Mouse (Mus musculus) embryonic facial prominence, embryonic 15.5 days (tissue): ENCODE measurements around the gene Thnsl2. TPM values are rescaled to one million over a fixed set of nuclear protein-coding genes. Genes with fewer than 3 reads are reported as not detected.
A peak's percentile ranks its signal among the peaks of the same experiment; 100 is the strongest.

Source experiments
- ATAC-seq: fragments of 200-750 bp; cut with Nextera tagmentation; 2 replicates; pipeline ENCODE4 v1.8.0; 2017; ENCODE audit warnings: low read depth, moderate TSS enrichment; ENCODE audit not compliant: insufficient number of reproducible peaks, low FRiP score, low TSS enrichment
- H3K27ac ChIP-seq: fragments of 300-500 bp; sonication (generic); replicated peaks from 2 replicates; pipeline ENCODE4 v1.5.1; 2015; ENCODE audit warnings: mild to moderate bottlenecking, inconsistent platforms
- H3K27me3 ChIP-seq: fragments of 300-500 bp; sonication (generic); 2 replicates; pipeline ENCODE4 v1.6.1; 2015; ENCODE audit warnings: inconsistent platforms
- H3K36me3 ChIP-seq: fragments of 300-500 bp; sonication (generic); 2 replicates; pipeline ENCODE4 v1.6.1; 2015; ENCODE audit warnings: mild to moderate bottlenecking, inconsistent platforms
- H3K4me1 ChIP-seq: fragments of 300-500 bp; sonication (generic); 2 replicates; pipeline ENCODE4 v1.6.1; 2015; ENCODE audit warnings: inconsistent platforms
- H3K4me2 ChIP-seq: fragments of 300-500 bp; sonication (generic); replicated peaks from 2 replicates; pipeline ENCODE4 v1.6.1; 2015; ENCODE audit warnings: mild to moderate bottlenecking, inconsistent platforms
- H3K4me3 ChIP-seq: fragments of 300-500 bp; sonication (generic); replicated peaks from 2 replicates; pipeline ENCODE4 v1.5.1; 2015; ENCODE audit warnings: mild to moderate bottlenecking, inconsistent platforms
- H3K9ac ChIP-seq: fragments of 300-500 bp; sonication (generic); 2 replicates; pipeline ENCODE4 v1.6.1; 2015; ENCODE audit warnings: inconsistent platforms
- H3K9me3 ChIP-seq: fragments of 300-500 bp; sonication (generic); replicated peaks from 2 replicates; pipeline ENCODE4 v1.6.1; 2016; ENCODE audit warnings: inconsistent platforms
- WGBS: fragments of 180-500 bp; shearing (Covaris S2); methylation state at CpG from one replicate; pipeline ENCODE4 v1.1.7; 2015; 5-methylcytosine and 5-hydroxymethylcytosine counted together
- polyA plus RNA-seq: library from polyadenylated mRNA; unstranded; fragments of >200 nt; fragmentation: Nextera tagmentation; extraction: Ambion mirVana; gene quantifications from 2 replicates; pipeline ENCODE4 v1.2.1, GENCODE M21; 2015

Thnsl2 gene
- 7.1 and 8.3 TPM in 2 replicates for polyA plus RNA-seq

DNA sequence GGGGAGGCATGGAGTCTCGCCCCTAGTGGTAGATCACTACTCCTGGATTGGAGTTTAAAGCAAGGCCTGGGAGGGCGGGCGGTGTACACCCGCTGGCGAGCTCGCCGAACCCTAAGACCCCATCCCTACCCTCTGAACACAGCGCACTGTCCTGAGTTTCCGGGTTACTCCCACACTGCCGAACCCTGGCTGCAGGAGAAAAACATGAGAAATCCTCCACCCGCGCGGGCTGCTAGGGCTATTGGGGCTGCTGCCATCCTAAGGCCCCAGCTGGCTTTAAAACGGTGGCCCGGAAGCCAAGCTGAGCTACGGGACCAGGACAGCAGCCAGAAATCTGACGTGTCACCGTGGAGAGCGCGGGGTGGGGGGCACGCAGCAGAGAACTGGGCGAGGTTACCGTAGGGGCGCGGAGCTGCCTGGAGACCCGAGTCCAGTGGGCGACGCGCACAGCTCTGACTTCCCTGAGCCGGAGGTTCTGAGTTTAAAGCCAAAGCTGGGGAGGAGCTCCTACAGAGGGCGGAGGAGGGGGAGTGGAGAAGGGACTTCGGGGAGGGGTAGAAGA lies at the start of gene Thnsl2:
Gene Thnsl2, minus strand, starts transcription at position 546 of the 562 bp plus-strand sequence.
- under 1% methylated on average over 32 of the region's 32 CpGs for WGBS
- 0 out of 2 replicates have a peak, but pooled peaks cover 7% of the 10 kb centered on the region for H3K27me3 ChIP-seq
- peak within 1 kb of the TSS; percentile 63 for H3K4me3 ChIP-seq
- H3K4me2 ChIP-seq, result peak within 1 kb of the TSS; percentile 94
- peak within 1 kb of the TSS; percentile 54 for H3K9ac ChIP-seq
- peak; percentile 87 for ATAC-seq
- H3K9me3 ChIP-seq, result no peaks in the 10 kb centered on the region
- no peaks in the 10 kb centered on the region for H3K36me3 ChIP-seq
- peaks cover 6% of the 10 kb centered on the region; the same call in 1 of the 2 replicates for H3K4me1 ChIP-seq
- peak within 1 kb of the TSS; percentile 77 for H3K27ac ChIP-seq

DNA sequence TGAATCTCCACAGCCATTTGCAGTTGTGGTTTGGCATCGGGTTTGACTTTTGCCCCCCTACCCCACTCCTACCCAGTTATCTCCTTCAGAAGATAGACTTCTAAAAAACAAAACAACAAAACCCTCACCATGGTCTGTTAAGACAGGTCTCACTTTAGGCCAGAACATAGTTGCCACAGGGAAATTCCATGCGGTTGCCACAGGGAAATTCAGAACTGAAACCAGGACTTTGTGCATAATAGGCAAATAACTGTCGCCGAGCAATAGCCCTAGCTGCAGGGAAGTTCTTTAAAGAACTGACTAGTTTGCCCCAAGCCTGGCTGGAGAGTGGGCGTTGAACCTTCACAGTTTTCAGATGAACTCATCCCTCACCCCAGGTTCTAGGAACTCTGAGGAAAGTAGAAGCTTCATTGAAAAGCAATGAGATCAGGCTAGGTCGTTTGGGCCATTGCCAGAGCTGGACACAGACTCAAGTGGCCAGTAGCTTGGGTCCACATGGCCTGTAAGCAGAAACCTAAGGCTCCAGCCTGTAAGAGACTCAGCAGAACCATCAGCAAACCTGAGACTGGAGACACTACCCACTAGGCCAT lies 49.0 kb upstream of the Thnsl2 start:
- Histone ChIP-seq H3K27me3 (no peaks in the 10 kb centered on the region), H3K4me3 (no peak overlapping the region), H3K36me3 (no peaks in the 10 kb centered on the region), H3K27ac (no peak overlapping the region), H3K4me2 (no peak overlapping the region), H3K4me1 (no peaks in the 10 kb centered on the region), H3K9me3 (no peaks in the 10 kb centered on the region), H3K9ac (no peak overlapping the region)
- WGBS, result 76% methylated on average over 6 of the region's 6 CpGs
- ATAC-seq, result no peak

DNA sequence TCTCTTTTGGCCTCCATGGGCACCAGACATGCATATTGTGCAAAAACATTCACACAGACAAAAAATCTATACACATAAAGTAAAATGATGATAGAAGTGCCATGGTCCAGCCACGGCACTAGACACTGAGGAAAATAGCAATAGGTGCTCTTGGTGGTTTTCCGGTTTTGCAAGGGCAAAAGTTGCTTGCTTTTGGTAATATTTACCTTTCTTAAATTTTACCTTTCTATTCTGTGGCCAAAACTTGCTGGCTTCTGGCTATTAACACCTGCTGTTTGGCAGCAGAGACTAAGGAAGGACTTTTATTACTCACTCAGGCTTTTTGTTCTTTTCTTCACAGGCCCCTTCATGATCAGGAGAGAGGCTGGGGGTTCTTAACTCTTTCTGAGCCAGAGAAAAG lies 46.3 kb upstream of the Thnsl2 start:
- Histone ChIP-seq H3K4me3 (no peak overlapping the region), H3K4me1 (no peaks in the 10 kb centered on the region), H3K9me3 (no peaks in the 10 kb centered on the region), H3K27ac (no peak overlapping the region), H3K36me3 (no peaks in the 10 kb centered on the region), H3K4me2 (no peak overlapping the region), H3K27me3 (no peaks in the 10 kb centered on the region), H3K9ac (no peak overlapping the region)
- ATAC-seq, result no peak
- 90% methylated on average over 2 of the region's 2 CpGs for WGBS

DNA sequence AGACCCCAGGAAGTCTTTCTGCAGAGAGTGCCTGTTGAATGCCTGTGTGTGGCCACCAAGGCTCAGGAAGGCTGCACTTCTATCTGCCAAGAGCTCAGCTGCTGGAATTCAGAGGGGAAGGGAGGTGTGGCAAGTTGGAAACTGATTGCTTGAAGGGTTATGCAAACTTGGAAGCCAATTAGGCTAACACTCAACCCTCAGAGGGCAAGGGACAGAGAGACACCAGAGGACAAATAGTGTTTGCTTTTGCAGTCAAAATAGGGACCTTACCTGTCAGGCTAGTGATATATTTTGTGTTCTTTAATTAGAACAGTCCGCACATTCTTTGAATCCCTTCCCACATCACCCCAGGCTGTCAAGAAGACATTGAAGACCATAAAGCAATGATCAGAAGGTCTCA lies 45.3 kb upstream of the Thnsl2 start:
- Histone ChIP-seq H3K4me2 (no peak overlapping the region), H3K27ac (no peak overlapping the region), H3K4me3 (no peak overlapping the region), H3K4me1 (no peaks in the 10 kb centered on the region), H3K9me3 (no peaks in the 10 kb centered on the region), H3K27me3 (no peaks in the 10 kb centered on the region), H3K36me3 (no peaks in the 10 kb centered on the region), H3K9ac (no peak overlapping the region)
- 55% methylated on average over 1 of the region's 1 CpGs for WGBS
- no peak for ATAC-seq

DNA sequence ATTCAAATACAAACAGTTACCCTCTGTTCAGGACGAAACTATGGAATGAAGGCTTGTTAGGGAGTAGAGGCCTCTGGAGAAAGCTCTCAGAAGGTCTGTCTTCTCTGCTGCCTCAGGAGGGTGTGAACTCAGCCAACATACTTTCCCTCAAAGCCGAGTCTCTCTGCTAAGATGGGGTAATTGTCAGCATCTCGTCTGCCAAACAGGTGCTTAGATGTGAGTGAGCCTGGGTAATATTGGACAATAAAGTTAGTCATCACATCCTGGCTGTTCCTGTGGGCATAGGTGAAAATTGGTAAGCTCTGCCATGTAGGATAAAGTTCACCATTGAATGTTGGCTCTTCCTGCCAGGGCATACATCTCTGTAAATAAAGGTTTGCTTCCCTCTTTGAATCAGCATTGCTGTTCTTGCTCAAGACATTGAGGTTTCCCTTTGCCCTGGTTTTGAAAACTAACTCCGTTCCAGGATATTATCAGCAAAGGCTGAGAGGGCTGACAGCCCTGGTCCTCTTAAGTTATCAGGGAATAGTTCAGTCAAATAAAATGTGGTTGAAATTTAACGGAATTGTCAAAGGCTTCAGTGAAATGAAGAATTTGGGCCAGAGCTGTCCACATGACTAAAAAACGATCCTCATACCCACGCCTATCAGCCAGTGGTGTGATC lies 40.8 kb upstream of the Thnsl2 start:
- WGBS, result 80% methylated on average over 7 of the region's 7 CpGs

DNA sequence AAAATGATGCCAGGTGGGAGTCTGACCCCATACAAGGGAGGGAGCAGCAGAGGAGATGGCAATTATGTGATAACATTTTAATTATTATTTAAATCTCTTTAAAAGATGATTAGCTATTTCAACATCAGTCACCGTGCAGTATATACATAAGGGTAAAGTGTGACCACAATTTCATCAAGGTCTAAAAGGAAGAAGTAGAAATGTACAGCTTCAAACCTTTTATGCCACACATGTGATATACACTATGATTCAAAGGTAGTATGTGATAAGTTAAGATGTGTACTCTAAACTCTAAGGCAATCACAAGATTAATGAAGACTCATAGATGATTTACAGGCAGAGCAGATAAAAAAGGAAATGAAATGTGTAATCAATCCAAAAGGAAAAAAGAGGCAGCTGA lies 36.4 kb upstream of the Thnsl2 start:
- Histone ChIP-seq H3K36me3 (no peaks in the 10 kb centered on the region), H3K4me3 (no peak overlapping the region), H3K4me2 (no peak overlapping the region), H3K27ac (no peak overlapping the region), H3K27me3 (no peaks in the 10 kb centered on the region), H3K9me3 (no peaks in the 10 kb centered on the region), H3K9ac (no peak overlapping the region), H3K4me1 (no peaks in the 10 kb centered on the region)
- ATAC-seq, result no peak
- WGBS, result 85% methylated on average over 1 of the region's 1 CpGs

More for the DNA sequence above, 40.8 kb upstream of the Thnsl2 start:
- Histone ChIP-seq H3K27ac (no peak overlapping the region), H3K36me3 (no peaks in the 10 kb centered on the region), H3K4me2 (no peak overlapping the region), H3K4me1 (no peaks in the 10 kb centered on the region), H3K9ac (no peak overlapping the region), H3K27me3 (no peaks in the 10 kb centered on the region), H3K9me3 (no peaks in the 10 kb centered on the region), H3K4me3 (no peak overlapping the region)
- ATAC-seq, result no peak

DNA sequence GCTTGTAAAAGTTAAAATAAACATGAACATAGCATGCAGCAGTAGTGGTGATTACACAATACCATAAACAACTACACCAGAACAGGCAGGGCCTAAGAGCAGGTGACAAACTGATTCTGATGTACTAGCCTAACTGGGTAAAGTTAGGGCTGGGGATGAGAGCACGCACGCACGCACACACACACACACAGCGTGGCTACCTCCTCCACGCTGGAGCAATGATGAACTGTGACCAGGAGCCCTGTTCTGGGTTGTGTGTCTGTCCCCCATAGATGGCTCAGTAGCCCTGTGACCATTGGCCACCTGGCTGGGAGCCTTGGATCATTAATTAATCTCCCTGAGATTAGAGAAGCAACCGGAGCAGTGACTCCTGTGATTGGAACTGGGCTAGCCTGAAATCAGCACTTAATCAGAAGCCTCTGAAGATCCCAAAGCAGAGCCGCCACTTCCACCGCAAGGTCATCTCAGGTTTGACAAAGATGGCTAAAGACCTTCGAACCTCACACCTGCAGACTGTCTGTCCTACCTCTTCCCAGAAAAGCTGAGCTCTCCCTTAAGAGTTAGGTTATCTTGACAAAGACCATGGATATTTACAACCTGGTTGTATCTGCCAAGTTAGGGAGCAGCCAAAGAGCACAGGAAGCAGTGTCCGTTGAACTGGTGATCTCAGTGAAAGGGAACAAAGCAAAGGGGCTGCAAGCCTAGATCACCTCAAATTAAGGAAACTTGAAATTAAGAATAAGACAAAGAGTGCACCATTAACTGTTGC lies 28.8 kb upstream of the Thnsl2 start:
- Histone ChIP-seq H3K4me2 (no peak overlapping the region), H3K9ac (no peak overlapping the region), H3K4me1 (no peaks in the 10 kb centered on the region), H3K36me3 (no peaks in the 10 kb centered on the region), H3K4me3 (no peak overlapping the region), H3K27ac (no peak overlapping the region), H3K27me3 (no peaks in the 10 kb centered on the region), H3K9me3 (no peaks in the 10 kb centered on the region)
- ATAC-seq, result no peak
- WGBS, result 91% methylated on average over 10 of the region's 10 CpGs

DNA sequence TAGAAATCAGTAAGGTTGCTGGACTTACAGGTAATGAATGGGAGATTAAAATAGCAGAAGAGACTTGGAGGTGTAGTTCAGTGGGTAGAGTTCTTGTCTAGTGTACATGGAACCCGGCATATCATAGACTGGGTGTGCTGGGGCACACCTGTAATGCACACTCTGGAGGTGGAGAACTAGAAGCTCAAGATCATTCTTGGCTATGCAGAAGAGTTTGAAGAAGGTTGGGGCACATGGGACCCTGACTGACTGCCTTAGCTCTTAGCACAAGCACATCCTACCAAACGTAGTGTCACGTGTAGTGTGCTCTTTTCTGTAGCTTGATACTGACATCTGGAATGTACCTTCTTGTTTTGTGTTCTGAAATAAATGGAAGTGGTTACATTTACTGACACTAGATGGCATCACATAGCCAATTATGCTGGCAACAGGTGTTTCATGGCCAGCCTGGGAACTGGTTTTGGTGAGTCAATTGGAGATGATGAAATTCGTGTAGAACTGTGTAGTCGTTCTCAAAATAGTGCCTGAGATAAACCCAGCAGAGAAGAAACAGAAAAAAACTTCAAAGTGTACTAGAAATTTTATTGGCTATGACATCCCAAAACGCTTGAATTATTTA lies 22.4 kb upstream of the Thnsl2 start:
- Histone ChIP-seq H3K4me2 (no peak overlapping the region), H3K9me3 (no peaks in the 10 kb centered on the region), H3K4me3 (no peak overlapping the region), H3K9ac (no peak overlapping the region), H3K27me3 (no peaks in the 10 kb centered on the region), H3K4me1 (no peaks in the 10 kb centered on the region), H3K27ac (no peak overlapping the region), H3K36me3 (no peaks in the 10 kb centered on the region)
- no peak for ATAC-seq
- 38% methylated on average over 6 of the region's 6 CpGs for WGBS

DNA sequence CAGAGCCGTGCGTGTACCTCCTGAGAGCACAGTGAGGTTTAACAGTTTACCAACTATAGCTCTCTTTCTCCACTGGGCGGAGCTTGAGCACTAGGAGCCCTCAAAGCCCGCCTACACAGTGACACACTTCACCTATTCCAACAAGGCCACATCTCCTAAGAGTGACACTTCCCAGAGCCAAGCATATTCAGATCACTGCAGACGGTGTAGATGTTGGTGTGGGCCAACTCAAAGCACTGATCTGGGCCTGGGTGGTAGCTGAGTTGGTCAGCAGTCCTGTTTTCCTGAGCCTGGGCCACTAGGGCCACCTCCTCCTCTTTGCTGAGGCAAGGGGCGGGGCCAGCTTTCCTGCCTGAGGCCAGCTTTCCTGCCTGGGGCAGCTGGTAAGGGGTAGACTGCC lies 20.2 kb upstream of the Thnsl2 start:
- Histone ChIP-seq H3K4me2 (no peak overlapping the region), H3K4me1 (no peaks in the 10 kb centered on the region), H3K9ac (no peak overlapping the region), H3K4me3 (no peak overlapping the region), H3K27ac (no peak overlapping the region), H3K27me3 (no peaks in the 10 kb centered on the region), H3K36me3 (no peaks in the 10 kb centered on the region), H3K9me3 (no peaks in the 10 kb centered on the region)
- WGBS, result 33% methylated on average over 6 of the region's 6 CpGs
- no peak for ATAC-seq

DNA sequence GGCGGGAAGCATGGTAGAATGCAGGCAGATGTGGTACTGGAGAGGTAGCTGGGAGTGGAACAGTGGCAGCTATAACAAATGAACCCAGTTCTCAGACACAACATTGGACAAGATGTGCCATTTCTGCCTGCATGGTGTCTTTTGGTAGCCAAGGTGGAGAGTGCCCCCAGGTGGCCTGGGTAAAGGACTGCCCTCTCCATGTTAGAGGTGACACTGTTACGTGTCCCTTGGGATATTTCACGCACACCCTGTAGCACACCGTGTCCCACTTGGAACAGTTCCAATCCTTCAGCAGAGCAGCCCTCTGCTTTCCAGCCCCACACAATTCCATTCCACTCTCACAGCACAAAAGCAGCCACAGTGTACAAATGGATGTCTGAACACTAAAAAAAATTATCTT lies 18.0 kb upstream of the Thnsl2 start:
- no peaks in the 10 kb centered on the region for H3K4me1 ChIP-seq
- H3K27ac ChIP-seq, result no peak overlapping the region
- no peaks in the 10 kb centered on the region for H3K27me3 ChIP-seq
- no peak overlapping the region for H3K4me3 ChIP-seq
- H3K9me3 ChIP-seq, result no peaks in the 10 kb centered on the region
- 61% methylated on average over 4 of the region's 4 CpGs for WGBS
- H3K9ac ChIP-seq, result no peak overlapping the region
- H3K36me3 ChIP-seq, result no peaks in the 10 kb centered on the region
- no peak for ATAC-seq
- no peak overlapping the region for H3K4me2 ChIP-seq

DNA sequence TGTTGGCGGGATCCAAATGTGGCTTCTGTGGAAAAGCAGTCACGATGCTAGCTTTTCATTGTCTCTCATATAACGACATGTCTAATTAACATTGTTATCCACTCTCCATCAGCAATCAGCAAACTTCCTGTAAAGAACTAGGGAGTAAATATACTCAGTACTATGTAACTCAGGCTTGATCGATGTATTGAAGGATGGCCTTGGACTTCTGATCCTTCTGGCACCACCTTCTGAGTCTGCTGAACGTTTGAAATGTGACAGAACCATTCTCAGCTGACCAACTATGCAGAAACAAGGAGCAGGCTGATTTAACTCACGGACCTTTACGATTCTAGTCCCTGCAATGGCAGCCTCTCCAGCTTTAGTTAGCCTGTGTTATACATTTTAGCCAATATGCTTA lies 17.1 kb upstream of the Thnsl2 start:
- ATAC-seq, result no peak

More for the DNA sequence above, 17.1 kb upstream of the Thnsl2 start:
- no peak overlapping the region for H3K4me2 ChIP-seq
- 71% methylated on average over 7 of the region's 7 CpGs for WGBS
- H3K4me1 ChIP-seq, result no peaks in the 10 kb centered on the region
- H3K4me3 ChIP-seq, result no peak overlapping the region
- no peaks in the 10 kb centered on the region for H3K27me3 ChIP-seq
- no peaks in the 10 kb centered on the region for H3K9me3 ChIP-seq
- H3K9ac ChIP-seq, result no peak overlapping the region
- H3K36me3 ChIP-seq, result no peaks in the 10 kb centered on the region
- H3K27ac ChIP-seq, result no peak overlapping the region
